Mouse (Mus musculus): ENCODE data around the gene Zbtb39. TPM values are rescaled to one million over a fixed set of nuclear protein-coding genes. Genes with fewer than 3 reads are reported as not detected.

Zbtb39 gene
- total RNA-seq, 1 experiment: 8.3 TPM

DNA sequence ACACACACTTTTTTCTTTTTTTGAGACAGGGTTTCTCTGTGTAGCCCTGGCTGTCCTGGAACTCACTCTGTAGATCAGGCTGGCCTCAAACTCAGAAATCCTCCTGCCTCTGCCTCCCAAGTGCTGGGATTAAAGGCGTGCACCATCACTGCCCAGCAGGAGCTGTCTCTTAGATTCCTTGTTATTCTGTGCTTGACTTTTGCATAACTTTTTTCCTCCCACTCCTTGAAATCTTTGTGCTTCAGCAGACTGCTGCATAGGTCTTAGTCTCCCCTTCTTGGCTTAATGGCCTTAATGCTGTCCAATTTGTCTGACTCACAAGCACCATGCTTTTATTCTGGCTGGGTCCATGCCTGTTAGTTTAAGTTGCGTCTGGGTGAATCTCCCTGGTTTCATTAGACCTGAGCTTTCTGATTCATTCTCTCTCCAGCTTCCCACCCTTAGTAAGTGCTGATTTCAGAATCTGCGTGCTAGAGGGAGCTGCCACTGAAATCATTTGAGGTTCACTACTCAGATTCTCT lies 30.4 kb upstream of the Zbtb39 start:
- H3K4me1 ChIP-seq (ENCODE audit: control insufficient read depth in 2 of 2, insufficient read depth in 2 of 2, low read length in 2 of 2, poor library complexity in 1 of 2): peaks cover 0 to 13% of the 10 kb centered on the region in 2 experiments; a peak in 2 of 4 replicates
- no peak for TF ChIP-seq HCFC1 (IDR thresholded peaks at IDR 0.05; ENCODE audit: borderline replicate concordance, insufficient read depth, low read length)
- no peak for TF ChIP-seq MAFK (IDR thresholded peaks at IDR 0.05; ENCODE audit: insufficient read depth, low read depth, low read length)
- TF ChIP-seq ZNF384 (IDR thresholded peaks at IDR 0.05; ENCODE audit: low read depth, low read length): no peak
- TF ChIP-seq CHD2 (IDR thresholded peaks at IDR 0.05; ENCODE audit: low read depth, low read length): no peak
- TF ChIP-seq ZC3H11A (IDR thresholded peaks at IDR 0.05; ENCODE audit: borderline replicate concordance, low read depth, low read length): no peak
- H3K27ac ChIP-seq (ENCODE audit: insufficient read depth, low read depth, low read length, poor library complexity, severe bottlenecking): no peak overlapping the region
- no peak for DNase-seq (ENCODE audit: low read depth, low spot score)
- H3K9me3 ChIP-seq (ENCODE audit: control insufficient read depth, insufficient read depth, low read depth, low read length): no peaks in the 10 kb centered on the region
- no peak overlapping the region for H3K9ac ChIP-seq (ENCODE audit: insufficient read depth, low read depth, low read length, poor library complexity, severe bottlenecking)
- no peaks in the 10 kb centered on the region for H3K36me3 ChIP-seq (ENCODE audit: control insufficient read depth, insufficient read depth, low read length, poor library complexity, severe bottlenecking)
- in situ Hi-C loops (cut with MboI; ENCODE audit: low sequenced_read_pairs in 2 of 2, unreplicated experiment in 2 of 2): no loop called here
- H3K4me3 ChIP-seq (ENCODE audit: insufficient read depth in 1 of 2, low read depth in 1 of 2, low read length in 2 of 2, poor library complexity in 1 of 2, severe bottlenecking in 1 of 2): no peak overlapping the region

DNA sequence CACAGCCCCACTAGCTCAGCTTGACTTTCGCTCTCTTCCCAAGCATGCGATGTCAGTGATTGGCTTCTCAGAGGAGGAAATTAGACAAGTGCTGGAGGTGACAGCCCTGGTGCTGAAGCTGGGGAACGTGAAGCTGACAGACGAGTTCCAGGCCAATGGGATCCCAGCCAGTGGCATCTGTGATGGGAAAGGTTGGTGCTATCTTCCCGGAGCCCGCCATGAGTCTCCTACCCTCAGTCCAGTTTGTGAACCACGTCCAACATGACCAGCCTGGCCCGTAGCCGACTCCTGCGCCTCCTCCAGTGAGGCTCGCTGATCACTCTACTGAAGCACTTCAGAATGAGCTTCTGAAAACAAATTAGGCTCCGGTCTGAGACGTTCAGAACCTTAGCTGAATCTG lies 29.0 kb upstream of the Zbtb39 start:
- no peaks in the 10 kb centered on the region for H3K36me3 ChIP-seq (ENCODE audit: control insufficient read depth, insufficient read depth, low read length, poor library complexity, severe bottlenecking)
- TF ChIP-seq CHD2 (IDR thresholded peaks at IDR 0.05; ENCODE audit: low read depth, low read length): no peak
- TF ChIP-seq MAFK (IDR thresholded peaks at IDR 0.05; ENCODE audit: insufficient read depth, low read depth, low read length): no peak
- TF ChIP-seq ZC3H11A (IDR thresholded peaks at IDR 0.05; ENCODE audit: borderline replicate concordance, low read depth, low read length): no peak
- no peak for TF ChIP-seq HCFC1 (IDR thresholded peaks at IDR 0.05; ENCODE audit: borderline replicate concordance, insufficient read depth, low read length)
- no peak for TF ChIP-seq ZNF384 (IDR thresholded peaks at IDR 0.05; ENCODE audit: low read depth, low read length)
- H3K9me3 ChIP-seq (ENCODE audit: control insufficient read depth, insufficient read depth, low read depth, low read length): no peaks in the 10 kb centered on the region
- H3K27ac ChIP-seq (ENCODE audit: insufficient read depth, low read depth, low read length, poor library complexity, severe bottlenecking): no peak overlapping the region
- no peak overlapping the region for H3K4me3 ChIP-seq (ENCODE audit: insufficient read depth in 1 of 2, low read depth in 1 of 2, low read length in 2 of 2, poor library complexity in 1 of 2, severe bottlenecking in 1 of 2)
- H3K9ac ChIP-seq (ENCODE audit: insufficient read depth, low read depth, low read length, poor library complexity, severe bottlenecking): no peak overlapping the region
- H3K4me1 ChIP-seq (ENCODE audit: control insufficient read depth in 2 of 2, insufficient read depth in 2 of 2, low read length in 2 of 2, poor library complexity in 1 of 2): peaks cover 0 to 13% of the 10 kb centered on the region in 2 experiments; a peak in 2 of 4 replicates
- no peak for DNase-seq (ENCODE audit: low read depth, low spot score)
- in situ Hi-C loops (cut with MboI; ENCODE audit: low sequenced_read_pairs in 2 of 2, unreplicated experiment in 2 of 2): no loop called here

DNA sequence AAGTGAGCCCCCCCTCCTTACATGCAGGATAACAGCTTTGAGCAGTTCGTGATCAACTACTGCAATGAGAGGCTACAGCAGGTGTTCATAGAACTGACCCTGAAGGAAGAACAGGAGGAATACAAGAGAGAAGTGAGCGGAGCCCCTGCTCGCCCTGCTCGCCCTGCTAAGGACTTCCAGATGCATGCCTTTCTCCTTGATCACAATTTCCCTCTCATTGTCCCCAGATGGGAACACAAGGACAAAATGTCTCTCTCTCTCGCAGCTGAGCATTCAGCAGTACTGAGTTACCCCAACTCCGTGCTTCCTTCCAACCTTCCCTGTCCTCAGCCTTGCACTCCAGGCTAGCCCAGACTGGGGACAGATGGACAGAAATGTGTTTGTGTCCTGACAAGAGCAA lies 26.6 kb upstream of the Zbtb39 start:
- TF ChIP-seq MAFK (IDR thresholded peaks at IDR 0.05; ENCODE audit: insufficient read depth, low read depth, low read length) (no peak), ZC3H11A (IDR thresholded peaks at IDR 0.05; ENCODE audit: borderline replicate concordance, low read depth, low read length) (no peak), CHD2 (IDR thresholded peaks at IDR 0.05; ENCODE audit: low read depth, low read length) (no peak), HCFC1 (IDR thresholded peaks at IDR 0.05; ENCODE audit: borderline replicate concordance, insufficient read depth, low read length) (no peak), ZNF384 (IDR thresholded peaks at IDR 0.05; ENCODE audit: low read depth, low read length) (no peak)
- Histone ChIP-seq H3K4me1 (ENCODE audit: control insufficient read depth in 2 of 2, insufficient read depth in 2 of 2, low read length in 2 of 2, poor library complexity in 1 of 2) (peaks cover 2 to 7% of the 10 kb centered on the region in 2 experiments; a peak in 1 of 4 replicates), H3K9ac (ENCODE audit: insufficient read depth, low read depth, low read length, poor library complexity, severe bottlenecking) (no peak overlapping the region), H3K36me3 (ENCODE audit: control insufficient read depth, insufficient read depth, low read length, poor library complexity, severe bottlenecking) (no peaks in the 10 kb centered on the region), H3K27ac (ENCODE audit: insufficient read depth, low read depth, low read length, poor library complexity, severe bottlenecking) (no peak overlapping the region), H3K4me3 (ENCODE audit: insufficient read depth in 1 of 2, low read depth in 1 of 2, low read length in 2 of 2, poor library complexity in 1 of 2, severe bottlenecking in 1 of 2) (no peak overlapping the region), H3K9me3 (ENCODE audit: control insufficient read depth, insufficient read depth, low read depth, low read length) (no peaks in the 10 kb centered on the region)
- in situ Hi-C loops (cut with MboI; ENCODE audit: low sequenced_read_pairs in 2 of 2, unreplicated experiment in 2 of 2): no loop called here
- no peak for DNase-seq (ENCODE audit: low read depth, low spot score)

DNA sequence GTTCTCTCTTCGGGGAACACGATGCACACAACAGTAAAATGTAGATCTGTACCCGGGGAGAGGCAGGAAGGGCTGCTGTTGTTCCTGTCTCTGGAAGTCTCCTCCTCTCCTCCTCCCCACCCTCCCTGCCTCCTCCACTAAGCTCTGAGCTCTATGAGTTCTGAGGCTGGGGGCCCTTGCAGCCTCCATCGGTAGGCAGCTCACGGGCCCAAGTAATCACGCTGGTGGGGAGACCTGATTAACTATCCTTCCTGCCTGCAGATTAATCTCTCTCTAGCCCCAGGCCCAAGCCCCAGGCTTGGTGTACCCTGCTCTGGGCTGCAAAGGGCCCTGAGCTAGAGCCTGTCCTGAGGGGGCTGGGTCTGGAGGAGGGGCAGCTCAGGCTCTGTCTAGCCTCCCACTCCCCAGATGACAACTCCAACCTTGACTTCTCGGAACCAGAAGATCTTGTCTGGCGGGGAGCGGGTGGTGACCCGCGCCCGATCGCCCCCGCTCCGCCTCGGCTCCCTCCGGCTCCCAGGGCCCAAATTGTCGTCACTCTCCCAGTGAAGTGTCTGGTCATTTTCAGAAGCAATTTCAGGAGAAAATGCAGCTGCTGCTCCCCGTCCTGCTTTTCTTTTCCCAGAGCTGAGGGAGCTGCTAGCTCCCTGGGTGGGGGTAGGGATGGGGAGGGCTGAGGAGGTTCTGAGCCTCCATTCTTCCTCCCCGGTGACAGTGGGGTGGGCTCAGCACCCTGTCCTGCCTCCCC lies 17.5 kb upstream of the Zbtb39 start:
- DNase-seq (ENCODE audit: low read depth, low spot score): no peak
- no peak overlapping the region for H3K9ac ChIP-seq (ENCODE audit: insufficient read depth, low read depth, low read length, poor library complexity, severe bottlenecking)
- no peaks in the 10 kb centered on the region for H3K9me3 ChIP-seq (ENCODE audit: control insufficient read depth, insufficient read depth, low read depth, low read length)
- no peaks in the 10 kb centered on the region for H3K36me3 ChIP-seq (ENCODE audit: control insufficient read depth, insufficient read depth, low read length, poor library complexity, severe bottlenecking)
- H3K4me1 ChIP-seq (ENCODE audit: control insufficient read depth in 2 of 2, insufficient read depth in 2 of 2, low read length in 2 of 2, poor library complexity in 1 of 2): peaks cover 2 to 20% of the 10 kb centered on the region in 2 experiments; a peak in 1 of 4 replicates
- in situ Hi-C loops (cut with MboI; ENCODE audit: low sequenced_read_pairs in 2 of 2, unreplicated experiment in 2 of 2): no loop called here
- TF ChIP-seq MAFK (IDR thresholded peaks at IDR 0.05; ENCODE audit: insufficient read depth, low read depth, low read length): no peak
- TF ChIP-seq ZC3H11A (IDR thresholded peaks at IDR 0.05; ENCODE audit: borderline replicate concordance, low read depth, low read length): no peak
- TF ChIP-seq HCFC1 (IDR thresholded peaks at IDR 0.05; ENCODE audit: borderline replicate concordance, insufficient read depth, low read length): no peak
- no peak for TF ChIP-seq ZNF384 (IDR thresholded peaks at IDR 0.05; ENCODE audit: low read depth, low read length)
- no peak for TF ChIP-seq CHD2 (IDR thresholded peaks at IDR 0.05; ENCODE audit: low read depth, low read length)
- H3K27ac ChIP-seq (ENCODE audit: insufficient read depth, low read depth, low read length, poor library complexity, severe bottlenecking): no peak overlapping the region
- no peak overlapping the region for H3K4me3 ChIP-seq (ENCODE audit: insufficient read depth in 1 of 2, low read depth in 1 of 2, low read length in 2 of 2, poor library complexity in 1 of 2, severe bottlenecking in 1 of 2)

Data from ES-E14 (cell line).